Mouse (Mus musculus) CH12.LX (cell line): ENCODE data around the gene Kcnj9.

ENCODE experiments used
- CHD1 ChIP-seq: IDR thresholded peaks from 2 replicates; pipeline ENCODE4 v1.6.1; 2012; ENCODE audit warnings: low read depth, low read length, improper control_type of control experiment, inconsistent platforms
- CTCF ChIP-seq, 2 experiments: IDR thresholded peaks in 1 of 2; conservative IDR thresholded peaks in 1 of 2; 2 replicates each; pipeline ENCODE4 v1.5.1; 2011 to 2012; ENCODE audit warnings: low read depth in 2 of 2, low read length in 2 of 2, improper control_type of control experiment in 1 of 2, inconsistent platforms in 1 of 2, mild to moderate bottlenecking in 1 of 2, moderate library complexity in 1 of 2
- MAFK ChIP-seq: IDR thresholded peaks from 2 replicates; pipeline ENCODE4 v1.6.1; 2011; ENCODE audit warnings: low read length, improper control_type of control experiment; ENCODE audit not compliant: insufficient replicate concordance
- MEF2A ChIP-seq: IDR thresholded peaks from 2 replicates; pipeline ENCODE4 v1.6.1; 2014; ENCODE audit warnings: low read depth, mild to moderate bottlenecking, inconsistent platforms, low read length, improper control_type of control experiment, borderline replicate concordance
- MYC ChIP-seq: IDR thresholded peaks from 2 replicates; pipeline ENCODE4 v1.6.1; 2011; ENCODE audit warnings: low read depth, mild to moderate bottlenecking, improper control_type of control experiment, low read length
- NELFE ChIP-seq: IDR thresholded peaks from 2 replicates; pipeline ENCODE4 v1.6.1; 2011; ENCODE audit warnings: low read depth, low read length, improper control_type of control experiment
- POLR2A ChIP-seq: IDR thresholded peaks from 2 replicates; pipeline ENCODE4 v1.6.1; 2011; ENCODE audit warnings: low read depth, mild to moderate bottlenecking, improper control_type of control experiment, low read length
- USF2 ChIP-seq: conservative IDR thresholded peaks from 2 replicates; pipeline ENCODE4 v1.6.1; 2011; ENCODE audit warnings: low read depth, low read length, improper control_type of control experiment
- ZKSCAN1 ChIP-seq: IDR thresholded peaks from 2 replicates; pipeline ENCODE4 v1.6.1; 2012; ENCODE audit warnings: low read depth, inconsistent platforms, low read length, improper control_type of control experiment, borderline replicate concordance

DNA sequence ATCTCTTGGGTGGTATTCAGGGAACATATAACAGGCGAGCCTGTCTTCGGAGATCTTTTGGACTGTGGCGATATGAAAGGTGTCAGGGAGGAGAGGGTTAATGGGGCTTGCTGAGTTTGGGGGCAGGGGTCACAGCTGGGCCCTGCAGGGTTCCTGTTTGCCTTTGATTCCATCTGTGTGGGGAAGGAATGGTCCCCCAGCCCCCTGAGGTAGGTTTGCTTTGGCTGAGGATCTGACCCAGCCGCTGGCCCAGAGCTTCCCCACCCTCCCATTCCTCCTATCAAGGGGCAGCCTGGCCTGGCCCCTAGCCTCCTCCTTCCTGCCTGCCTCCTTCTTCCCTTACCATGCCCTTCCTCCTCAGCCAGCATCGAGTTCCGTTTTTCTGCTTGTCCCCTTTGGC lies 26.3 kb downstream of the Kcnj9 start:
- TF ChIP-seq MEF2A, result no peak
- TF ChIP-seq MYC, result no peak
- TF ChIP-seq CTCF (conservative IDR thresholded peaks at IDR 0.05 in 1 of 2, IDR thresholded peaks at IDR 0.05 in 1 of 2; ENCODE audit: low read depth in 2 of 2, low read length in 2 of 2), result no peak
- no peak for TF ChIP-seq POLR2A
- no peak for TF ChIP-seq ZKSCAN1
- no peak for TF ChIP-seq CHD1
- TF ChIP-seq MAFK, result no peak
- TF ChIP-seq NELFE, result no peak
- TF ChIP-seq USF2, result no peak
